Mouse (Mus musculus) small intestine, adult 2 months (tissue): ENCODE results near the gene Shisa2.

ENCODE experiments used
- CTCF ChIP-seq: fragments of 200-500 bp; IDR thresholded peaks from 2 replicates; pipeline ENCODE4 v1.5.1; 2012; ENCODE audit warnings: low read depth, mild to moderate bottlenecking, control low read depth, inconsistent platforms, low read length, moderate library complexity, mixed read lengths; ENCODE audit not compliant: insufficient replicate concordance, insufficient read length; ENCODE audit errors: extremely low read depth
- POLR2A ChIP-seq: fragments of 200-500 bp; IDR thresholded peaks from 2 replicates; pipeline ENCODE4 v1.6.1; 2012; ENCODE audit warnings: low read depth, mild to moderate bottlenecking, control low read depth, inconsistent platforms, low read length, moderate library complexity

- TF ChIP-seq CTCF (no peak), POLR2A (no peak)
These were observed 19.8 kb downstream of the Shisa2 start for GRCm38 (mm10) chr14:59644896-59645295.
